Mouse (Mus musculus): Measurements from ENCODE around the gene Olfr239.
"Not testable (repeated sequence)": the region's sequence is repeated elsewhere in the genome, so short reads cannot be mapped to it uniquely, and the experiment has no call there.

The Olfr239 gene

DNA sequence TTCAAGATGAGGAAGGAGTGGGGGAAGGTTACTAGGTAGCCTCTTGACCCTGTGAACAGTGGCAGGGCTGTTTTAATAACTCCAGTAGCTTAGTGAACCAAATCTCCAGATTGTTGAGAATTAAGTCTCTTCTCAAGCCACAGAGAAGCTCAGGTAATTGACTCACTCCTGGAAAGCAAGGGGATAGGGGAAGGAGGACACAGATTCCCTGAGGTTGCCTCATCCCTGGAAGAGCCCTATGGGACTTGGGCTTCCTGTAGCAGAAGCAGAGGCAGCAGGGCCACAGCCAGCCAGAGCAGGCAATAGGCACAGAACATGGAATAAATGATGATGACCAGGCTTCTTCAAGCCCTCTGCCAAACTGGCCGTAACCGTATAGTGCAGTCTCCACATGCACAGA is at the start of gene Olfr239:
TSS of gene Olfr239 (plus strand) at position 301 of the 400 bp plus-strand sequence.
- DNase-seq (ENCODE audit: low spot score in 2 of 2) = not testable (repeated sequence)

GRCm38 (mm10) chr17:33168147-33168546 is 23.0 kb upstream of the Olfr239 start, which contains the start of gene Olfr55:
Gene Olfr55 (plus strand): TSS chr17:33168447.
- DNase-seq (ENCODE audit: low spot score in 2 of 2) = not testable (repeated sequence)

DNA sequence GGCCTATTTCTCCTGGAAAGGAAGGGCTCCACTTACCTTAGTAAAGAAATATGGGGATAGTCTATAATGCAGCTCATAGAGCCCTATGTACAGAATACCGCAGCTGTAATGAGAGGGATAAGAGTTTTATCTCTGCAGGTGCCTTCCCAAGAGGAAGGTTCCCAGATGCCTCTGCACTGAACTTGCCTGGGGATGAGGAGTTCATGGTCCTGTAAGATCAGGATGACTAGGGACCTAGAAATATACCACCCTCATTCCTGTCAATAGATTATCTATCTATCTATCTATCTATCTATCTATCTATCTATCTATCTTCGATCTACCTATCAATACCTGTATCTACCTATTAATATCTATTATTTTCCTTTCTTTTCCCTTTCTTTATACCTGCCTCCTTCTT is 30.5 kb downstream of the Olfr239 start, which contains the start of gene Olfr1564:
TSS of gene Olfr1564 (minus strand) at position 101 of the 400 bp plus-strand sequence.
- no peak for DNase-seq (ENCODE audit: low spot score in 2 of 2)

DNA sequence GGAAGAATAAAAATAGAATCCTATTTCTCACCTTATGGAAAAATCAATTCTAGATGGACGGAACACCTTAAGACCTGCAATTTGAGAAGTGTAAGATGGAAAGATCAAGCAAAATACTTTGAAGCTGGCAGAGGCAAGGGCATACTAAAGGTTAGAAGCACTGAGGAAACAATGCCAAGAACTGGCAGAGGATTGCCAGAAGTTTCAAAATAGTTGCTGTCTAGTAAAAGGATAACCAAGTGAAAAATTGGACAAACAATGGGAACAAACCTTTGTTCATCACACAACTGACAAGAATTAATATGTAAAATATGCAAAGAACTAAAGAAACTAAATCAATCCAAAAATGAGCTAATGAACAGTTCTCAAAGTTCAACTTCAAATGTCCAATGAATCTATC is 45.5 kb downstream of the Olfr239 start:
- not testable (repeated sequence) for DNase-seq (ENCODE audit: low spot score in 2 of 2)
